Mouse (Mus musculus): ENCODE measurements around the gene Gdf9.
A peak's percentile ranks its signal among the peaks of the same experiment; 100 is the strongest.

DNA sequence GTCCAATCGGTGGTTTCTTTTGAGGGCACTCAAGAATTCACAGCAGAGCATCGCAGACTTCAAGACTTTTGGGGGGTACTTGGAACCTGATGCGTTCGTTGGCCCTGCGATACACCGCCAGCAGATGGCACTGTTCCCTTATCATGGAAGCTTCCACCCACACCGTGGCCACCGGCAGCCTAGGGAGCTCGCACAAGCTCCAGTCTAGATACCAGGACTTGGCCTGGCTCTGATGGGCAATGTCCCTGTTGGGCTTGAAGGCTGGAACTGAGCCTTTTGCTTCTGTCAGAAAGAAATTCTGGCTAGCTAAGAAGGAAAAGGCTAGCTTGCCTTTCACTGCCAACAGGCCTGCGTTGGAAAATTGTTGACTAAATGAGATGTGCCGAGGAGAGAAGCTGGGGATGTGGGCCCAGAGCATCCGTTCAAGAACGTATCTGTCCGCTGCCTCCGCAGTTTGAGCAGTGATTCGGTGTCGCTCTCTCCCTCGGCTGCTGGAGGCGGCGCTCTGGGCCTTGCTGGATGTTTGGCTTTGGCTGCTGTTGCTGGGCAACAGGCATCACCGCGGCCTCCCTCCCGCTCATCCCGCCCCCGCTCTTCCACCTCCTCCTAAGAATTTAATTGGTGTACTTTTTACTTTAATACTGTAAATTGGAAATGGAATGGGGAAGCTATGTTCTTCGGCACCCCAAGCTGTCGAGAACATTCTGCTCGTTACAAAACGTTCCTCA is 39.3 kb downstream of the Gdf9 start, which contains the start of gene Gm9837:
- TF ChIP-seq POLR2A (IDR thresholded peaks at IDR 0.05; ENCODE audit: control insufficient read depth, low read depth, low read length) (peak; percentile 40; the same call in 1 of the 2 replicates), CTCF (IDR thresholded peaks at IDR 0.05; ENCODE audit: control insufficient read depth, insufficient read depth, insufficient replicate concordance, low read depth, low read length) (peak; percentile 93; the same call in 1 of the 2 replicates)
